Mouse (Mus musculus): ENCODE results near the gene Epor. TPM values are rescaled to one million over a fixed set of nuclear protein-coding genes. Genes with fewer than 3 reads are reported as not detected.

Gene Epor
- polyA plus RNA-seq, 1 experiment from 2014 or later, result 3.8 TPM

- Histone ChIP-seq H3K4me3 (ENCODE audit: low read depth, low read length) (no peak overlapping the region), H3K4me2 (ENCODE audit: low read depth, low read length) (no peak overlapping the region), H3K9me3 (replicated peaks; ENCODE audit: control insufficient read depth, low read length) (no peaks in the 10 kb centered on the region), H3K36me3 (replicated peaks; ENCODE audit: control insufficient read depth, insufficient read depth, low read depth, low read length) (no peaks in the 10 kb centered on the region), H3K4me1 (ENCODE audit: control insufficient read depth, insufficient read depth, low read length) (no peaks in the 10 kb centered on the region), H3K27me3 (ENCODE audit: control insufficient read depth, insufficient read depth, low read length) (no peaks in the 10 kb centered on the region), H3K9ac (replicated peaks; ENCODE audit: low read length) (no peak overlapping the region), H3K27ac (replicated peaks; ENCODE audit: low read depth, low read length) (no peak overlapping the region)
- DNase-seq (ENCODE audit: low spot score) (no peak), ATAC-seq (replicated peaks; ENCODE audit: insufficient number of reproducible peaks, low FRiP score, low TSS enrichment, low read depth) (no peak)
- 84% methylated on average over 4 of the region's 4 CpGs for WGBS
Observed at GRCm38 (mm10) chr9:21938234-21938855, 25.0 kb downstream of the Epor start.

GRCm38 (mm10) chr9:21937711-21938175 is 25.6 kb downstream of the Epor start:
- Histone ChIP-seq H3K36me3 (replicated peaks; ENCODE audit: control insufficient read depth, insufficient read depth, low read depth, low read length) (no peaks in the 10 kb centered on the region), H3K4me2 (ENCODE audit: low read depth, low read length) (peak overlapping the region; percentile 25; the same call in 1 of the 2 replicates), H3K4me3 (ENCODE audit: low read depth, low read length) (no peak overlapping the region), H3K4me1 (ENCODE audit: control insufficient read depth, insufficient read depth, low read length) (no peaks in the 10 kb centered on the region), H3K9me3 (replicated peaks; ENCODE audit: control insufficient read depth, low read length) (no peaks in the 10 kb centered on the region), H3K27me3 (ENCODE audit: control insufficient read depth, insufficient read depth, low read length) (no peaks in the 10 kb centered on the region), H3K9ac (replicated peaks; ENCODE audit: low read length) (no peak overlapping the region), H3K27ac (replicated peaks; ENCODE audit: low read depth, low read length) (no peak overlapping the region)
- ATAC-seq (replicated peaks; ENCODE audit: insufficient number of reproducible peaks, low FRiP score, low TSS enrichment, low read depth) (no peak; the same call in 1 of the 2 replicates), DNase-seq (ENCODE audit: low spot score) (no peak)
- WGBS, result 78% methylated on average over 4 of the region's 4 CpGs

GRCm38 (mm10) chr9:21936692-21937570 is 26.4 kb downstream of the Epor start, which contains the start of gene Plppr2:
Gene Plppr2, plus strand, starts transcription at chr9:21937033.
- ATAC-seq (replicated peaks; ENCODE audit: insufficient number of reproducible peaks, low FRiP score, low TSS enrichment, low read depth), result peak; percentile 93
- 3% methylated on average over 42 of the region's 43 CpGs for WGBS
- H3K9me3 ChIP-seq (replicated peaks; ENCODE audit: control insufficient read depth, low read length), result no peaks in the 10 kb centered on the region
- no peak within 1 kb of the TSS for H3K27ac ChIP-seq (replicated peaks; ENCODE audit: low read depth, low read length)
- peak; percentile 98 for DNase-seq (ENCODE audit: low spot score)
- H3K4me2 ChIP-seq (ENCODE audit: low read depth, low read length), result peak within 1 kb of the TSS; percentile 84
- H3K27me3 ChIP-seq (ENCODE audit: control insufficient read depth, insufficient read depth, low read length), result no peaks in the 10 kb centered on the region
- no peaks in the 10 kb centered on the region for H3K4me1 ChIP-seq (ENCODE audit: control insufficient read depth, insufficient read depth, low read length)
- H3K36me3 ChIP-seq (replicated peaks; ENCODE audit: control insufficient read depth, insufficient read depth, low read depth, low read length), result no peaks in the 10 kb centered on the region
- H3K9ac ChIP-seq (replicated peaks; ENCODE audit: low read length), result peak within 1 kb of the TSS; percentile 69
- peak within 1 kb of the TSS; percentile 51 for H3K4me3 ChIP-seq (ENCODE audit: low read depth, low read length)

- Histone ChIP-seq H3K9ac (replicated peaks; ENCODE audit: low read length) (no peak overlapping the region), H3K4me3 (ENCODE audit: low read depth, low read length) (no peak overlapping the region), H3K27me3 (ENCODE audit: control insufficient read depth, insufficient read depth, low read length) (no peaks in the 10 kb centered on the region), H3K9me3 (replicated peaks; ENCODE audit: control insufficient read depth, low read length) (no peaks in the 10 kb centered on the region), H3K27ac (replicated peaks; ENCODE audit: low read depth, low read length) (no peak overlapping the region), H3K4me2 (ENCODE audit: low read depth, low read length) (no peak overlapping the region), H3K36me3 (replicated peaks; ENCODE audit: control insufficient read depth, insufficient read depth, low read depth, low read length) (no peaks in the 10 kb centered on the region), H3K4me1 (ENCODE audit: control insufficient read depth, insufficient read depth, low read length) (no peaks in the 10 kb centered on the region)
- ATAC-seq (replicated peaks; ENCODE audit: insufficient number of reproducible peaks, low FRiP score, low TSS enrichment, low read depth) (no peak), DNase-seq (ENCODE audit: low spot score) (no peak)
- 82% methylated on average over 7 of the region's 7 CpGs for WGBS
Observed at GRCm38 (mm10) chr9:21935466-21936131, 27.7 kb downstream of the Epor start.

GRCm38 (mm10) chr9:21934021-21934420 is 29.3 kb downstream of the Epor start:
- 88% methylated on average over 12 of the region's 12 CpGs for WGBS
- ATAC-seq (replicated peaks; ENCODE audit: insufficient number of reproducible peaks, low FRiP score, low TSS enrichment, low read depth), result no peak

GRCm38 (mm10) chr9:21932445-21933137 is 30.7 kb downstream of the Epor start:
- ATAC-seq (replicated peaks; ENCODE audit: insufficient number of reproducible peaks, low FRiP score, low TSS enrichment, low read depth) (no peak), DNase-seq (ENCODE audit: low spot score) (no peak)
- 53% methylated on average over 12 of the region's 12 CpGs for WGBS
- no peak overlapping the region for H3K9ac ChIP-seq (replicated peaks; ENCODE audit: low read length)
- no peaks in the 10 kb centered on the region for H3K36me3 ChIP-seq (replicated peaks; ENCODE audit: control insufficient read depth, insufficient read depth, low read depth, low read length)
- H3K4me2 ChIP-seq (ENCODE audit: low read depth, low read length), result no peak overlapping the region
- H3K4me1 ChIP-seq (ENCODE audit: control insufficient read depth, insufficient read depth, low read length), result no peaks in the 10 kb centered on the region
- no peak overlapping the region for H3K4me3 ChIP-seq (ENCODE audit: low read depth, low read length)
- H3K9me3 ChIP-seq (replicated peaks; ENCODE audit: control insufficient read depth, low read length), result no peaks in the 10 kb centered on the region
- H3K27me3 ChIP-seq (ENCODE audit: control insufficient read depth, insufficient read depth, low read length), result no peaks in the 10 kb centered on the region
- no peak overlapping the region for H3K27ac ChIP-seq (replicated peaks; ENCODE audit: low read depth, low read length)

More at GRCm38 (mm10) chr9:21934021-21934420, 29.3 kb downstream of the Epor start:
- H3K27me3 ChIP-seq (ENCODE audit: control insufficient read depth, insufficient read depth, low read length), result no peaks in the 10 kb centered on the region
- H3K9me3 ChIP-seq (replicated peaks; ENCODE audit: control insufficient read depth, low read length), result no peaks in the 10 kb centered on the region
- H3K4me3 ChIP-seq (ENCODE audit: low read depth, low read length), result no peak overlapping the region
- DNase-seq (ENCODE audit: low spot score), result no peak
- no peak overlapping the region for H3K27ac ChIP-seq (replicated peaks; ENCODE audit: low read depth, low read length)
- no peaks in the 10 kb centered on the region for H3K4me1 ChIP-seq (ENCODE audit: control insufficient read depth, insufficient read depth, low read length)
- H3K9ac ChIP-seq (replicated peaks; ENCODE audit: low read length), result no peak overlapping the region
- H3K4me2 ChIP-seq (ENCODE audit: low read depth, low read length), result no peak overlapping the region
- H3K36me3 ChIP-seq (replicated peaks; ENCODE audit: control insufficient read depth, insufficient read depth, low read depth, low read length), result no peaks in the 10 kb centered on the region

GRCm38 (mm10) chr9:21932006-21932405 is 31.3 kb downstream of the Epor start:
- no peak for ATAC-seq (replicated peaks; ENCODE audit: insufficient number of reproducible peaks, low FRiP score, low TSS enrichment, low read depth)

More at GRCm38 (mm10) chr9:21932006-21932405, 31.3 kb downstream of the Epor start:
- Histone ChIP-seq H3K4me1 (ENCODE audit: control insufficient read depth, insufficient read depth, low read length) (no peaks in the 10 kb centered on the region), H3K27ac (replicated peaks; ENCODE audit: low read depth, low read length) (no peak overlapping the region), H3K27me3 (ENCODE audit: control insufficient read depth, insufficient read depth, low read length) (no peaks in the 10 kb centered on the region), H3K9me3 (replicated peaks; ENCODE audit: control insufficient read depth, low read length) (no peaks in the 10 kb centered on the region), H3K4me3 (ENCODE audit: low read depth, low read length) (no peak overlapping the region), H3K9ac (replicated peaks; ENCODE audit: low read length) (no peak overlapping the region), H3K36me3 (replicated peaks; ENCODE audit: control insufficient read depth, insufficient read depth, low read depth, low read length) (no peaks in the 10 kb centered on the region), H3K4me2 (ENCODE audit: low read depth, low read length) (no peak overlapping the region)
- DNase-seq (ENCODE audit: low spot score), result no peak
- 67% methylated on average over 2 of the region's 2 CpGs for WGBS
